Mouse (Mus musculus): ENCODE data around the gene Khdc3.
"Not testable (repeated sequence)": the region's sequence is repeated elsewhere in the genome, so short reads cannot be mapped to it uniquely, and the experiment has no call there.

The Khdc3 gene

GRCm38 (mm10) chr9:73101536-73101935, at the start of gene Khdc3:
TSS of gene Khdc3 (plus strand) at chr9:73101836.
- no peak for DNase-seq (ENCODE audit: low spot score)

- DNase-seq (ENCODE audit: low spot score), result peak; percentile 64
These were observed 46.2 kb upstream of the Khdc3 start for GRCm38 (mm10) chr9:73055441-73055911.

- DNase-seq (ENCODE audit: low spot score), result no peak
These were observed 42.4 kb upstream of the Khdc3 start for GRCm38 (mm10) chr9:73059224-73059623.

- no peak for DNase-seq (ENCODE audit: low spot score)
These were observed 37.9 kb upstream of the Khdc3 start for GRCm38 (mm10) chr9:73063621-73064290.

- DNase-seq (ENCODE audit: low spot score), result no peak
These were observed 34.5 kb upstream of the Khdc3 start for GRCm38 (mm10) chr9:73067086-73067485.

- peak; percentile 83 for DNase-seq (ENCODE audit: low spot score)
These were observed 33.4 kb upstream of the Khdc3 start for GRCm38 (mm10) chr9:73068230-73068679.

- peak; percentile 59 for DNase-seq (ENCODE audit: low spot score)
These were observed 32.9 kb upstream of the Khdc3 start for GRCm38 (mm10) chr9:73068688-73069087.

- peak; percentile 87 for DNase-seq (ENCODE audit: low spot score)
These were observed 30.5 kb upstream of the Khdc3 start for GRCm38 (mm10) chr9:73070971-73071659.

- DNase-seq (ENCODE audit: low spot score), result no peak
These were observed 29.2 kb upstream of the Khdc3 start for GRCm38 (mm10) chr9:73072426-73072825.

- DNase-seq (ENCODE audit: low spot score), result no peak
These were observed 28.5 kb upstream of the Khdc3 start for GRCm38 (mm10) chr9:73073169-73073568.

GRCm38 (mm10) chr9:73079349-73079748, 22.3 kb upstream of the Khdc3 start:
- not testable (repeated sequence) for DNase-seq (ENCODE audit: low spot score)

GRCm38 (mm10) chr9:73079801-73080325, 21.8 kb upstream of the Khdc3 start:
- DNase-seq (ENCODE audit: low spot score), result no peak

GRCm38 (mm10) chr9:73082291-73083000, 19.2 kb upstream of the Khdc3 start:
- no peak for DNase-seq (ENCODE audit: low spot score)

- no peak for DNase-seq (ENCODE audit: low spot score)
These were observed 17.7 kb upstream of the Khdc3 start for GRCm38 (mm10) chr9:73083956-73084355.

- DNase-seq (ENCODE audit: low spot score), result peak; percentile 46
These were observed 15.8 kb upstream of the Khdc3 start for GRCm38 (mm10) chr9:73085845-73086244.

GRCm38 (mm10) chr9:73087121-73087520, 14.5 kb upstream of the Khdc3 start:
- no peak for DNase-seq (ENCODE audit: low spot score)

- DNase-seq (ENCODE audit: low spot score), result no peak
These were observed 14.1 kb upstream of the Khdc3 start for GRCm38 (mm10) chr9:73087581-73087980.

- DNase-seq (ENCODE audit: low spot score), result peak; percentile 89
These were observed 12.3 kb upstream of the Khdc3 start for GRCm38 (mm10) chr9:73089222-73089920.

GRCm38 (mm10) chr9:73090121-73090520, 11.5 kb upstream of the Khdc3 start:
- DNase-seq (ENCODE audit: low spot score), result no peak

- DNase-seq (ENCODE audit: low spot score), result peak; percentile 75
These were observed 9.9 kb upstream of the Khdc3 start for GRCm38 (mm10) chr9:73091747-73092146.

- DNase-seq (ENCODE audit: low spot score), result no peak
These were observed 7.1 kb upstream of the Khdc3 start for GRCm38 (mm10) chr9:73094580-73094979.

- DNase-seq (ENCODE audit: low spot score), result no peak
These were observed 3.7 kb upstream of the Khdc3 start for GRCm38 (mm10) chr9:73097898-73098297.
